Mouse (Mus musculus): ENCODE measurements at regions not wholly inside any gene's neighbourhood (a gene's known extent, or its start where the extent isn't known, plus 50 kb on each side); places are given as distances from the start of the nearest gene placed in this dataset.

DNA sequence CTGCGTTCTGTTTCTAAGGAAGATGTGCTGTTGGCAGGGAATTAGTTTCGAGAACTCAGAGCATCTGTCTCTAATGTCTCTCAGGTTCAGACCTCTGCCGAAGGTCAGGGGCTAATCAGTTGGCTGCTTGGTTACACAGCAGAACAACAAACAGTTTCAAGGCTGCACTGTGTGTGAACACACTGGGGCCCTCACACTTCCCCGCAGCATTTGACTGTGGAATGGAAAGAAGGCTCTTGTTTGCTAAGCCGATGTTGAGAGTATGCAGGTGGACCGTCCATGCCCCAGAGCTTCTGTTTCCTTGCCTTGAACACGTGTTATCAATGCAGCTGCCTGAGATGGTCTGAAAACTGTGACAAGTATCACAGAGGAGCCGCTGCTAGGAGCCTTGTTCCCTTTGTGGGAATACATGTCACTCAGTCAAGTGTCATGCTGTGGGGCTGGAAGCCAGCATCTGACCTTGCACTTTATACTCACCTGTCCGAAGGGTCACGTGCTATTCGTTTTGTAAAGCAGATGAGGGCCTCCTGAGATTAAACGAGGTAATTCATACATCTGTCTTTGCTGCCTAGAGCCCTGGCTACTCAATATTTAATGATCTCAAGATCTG lies 141.0 kb upstream of the Ankrd50 start:
- Histone ChIP-seq H3K9ac (ENCODE audit: insufficient read depth, low read depth, low read length, poor library complexity, severe bottlenecking) (no peak overlapping the region), H3K9me3 (ENCODE audit: control insufficient read depth, insufficient read depth, low read depth, low read length) (no peaks in the 10 kb centered on the region), H3K4me3 (ENCODE audit: insufficient read depth in 1 of 2, low read depth in 1 of 2, low read length in 2 of 2, poor library complexity in 1 of 2, severe bottlenecking in 1 of 2) (no peak overlapping the region), H3K27ac (ENCODE audit: insufficient read depth, low read depth, low read length, poor library complexity, severe bottlenecking) (no peak overlapping the region), H3K36me3 (ENCODE audit: control insufficient read depth, insufficient read depth, low read length, poor library complexity, severe bottlenecking) (no peaks in the 10 kb centered on the region), H3K4me1 (ENCODE audit: control insufficient read depth in 2 of 2, insufficient read depth in 2 of 2, low read length in 2 of 2, poor library complexity in 1 of 2) (no peaks in the 10 kb centered on the region)
- TF ChIP-seq MAFK (IDR thresholded peaks at IDR 0.05; ENCODE audit: insufficient read depth, low read depth, low read length) (no peak), CHD2 (IDR thresholded peaks at IDR 0.05; ENCODE audit: low read depth, low read length) (no peak), ZC3H11A (IDR thresholded peaks at IDR 0.05; ENCODE audit: borderline replicate concordance, low read depth, low read length) (no peak), ZNF384 (IDR thresholded peaks at IDR 0.05; ENCODE audit: low read depth, low read length) (no peak), HCFC1 (IDR thresholded peaks at IDR 0.05; ENCODE audit: borderline replicate concordance, insufficient read depth, low read length) (no peak)
- in situ Hi-C loops (cut with MboI; ENCODE audit: low sequenced_read_pairs in 2 of 2, unreplicated experiment in 2 of 2): no loop called here
- DNase-seq (ENCODE audit: low read depth, low spot score): no peak

DNA sequence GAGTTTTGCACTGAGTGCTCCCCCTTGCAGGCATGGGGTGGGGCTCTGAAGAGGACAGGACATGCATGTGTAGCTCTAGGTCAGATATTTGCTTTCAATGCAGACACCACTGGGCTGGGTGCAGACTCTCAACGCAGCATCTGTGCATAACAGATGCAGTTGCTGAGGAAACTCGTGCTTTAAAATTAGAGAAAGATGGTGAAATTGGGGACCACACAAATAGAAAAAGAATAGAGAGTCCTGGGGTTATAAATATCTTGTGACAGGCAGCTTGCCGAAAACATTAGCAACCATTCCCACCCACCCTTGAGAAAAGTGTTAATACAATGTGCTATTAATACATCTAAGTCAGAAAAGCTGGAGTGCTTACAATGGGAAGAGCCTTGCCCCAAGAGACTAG lies 133.3 kb upstream of the Ankrd50 start:
- DNase-seq (ENCODE audit: low read depth, low spot score): no peak
- no peak for TF ChIP-seq CHD2 (IDR thresholded peaks at IDR 0.05; ENCODE audit: low read depth, low read length)
- TF ChIP-seq ZNF384 (IDR thresholded peaks at IDR 0.05; ENCODE audit: low read depth, low read length): no peak
- no peak for TF ChIP-seq MAFK (IDR thresholded peaks at IDR 0.05; ENCODE audit: insufficient read depth, low read depth, low read length)
- H3K4me3 ChIP-seq (ENCODE audit: insufficient read depth in 1 of 2, low read depth in 1 of 2, low read length in 2 of 2, poor library complexity in 1 of 2, severe bottlenecking in 1 of 2): no peak overlapping the region
- no peaks in the 10 kb centered on the region for H3K9me3 ChIP-seq (ENCODE audit: control insufficient read depth, insufficient read depth, low read depth, low read length)
- H3K27ac ChIP-seq (ENCODE audit: insufficient read depth, low read depth, low read length, poor library complexity, severe bottlenecking): no peak overlapping the region
- H3K36me3 ChIP-seq (ENCODE audit: control insufficient read depth, insufficient read depth, low read length, poor library complexity, severe bottlenecking): no peaks in the 10 kb centered on the region
- no peak overlapping the region for H3K9ac ChIP-seq (ENCODE audit: insufficient read depth, low read depth, low read length, poor library complexity, severe bottlenecking)
- in situ Hi-C loops (cut with MboI; ENCODE audit: low sequenced_read_pairs in 2 of 2, unreplicated experiment in 2 of 2): loop anchor here (10.0 to 25.0 kb wide), 2 partner anchors 343 to 356 kb away; no protein-coding TSS in a partner anchor
- H3K4me1 ChIP-seq (ENCODE audit: control insufficient read depth in 2 of 2, insufficient read depth in 2 of 2, low read length in 2 of 2, poor library complexity in 1 of 2): no peaks in the 10 kb centered on the region

DNA sequence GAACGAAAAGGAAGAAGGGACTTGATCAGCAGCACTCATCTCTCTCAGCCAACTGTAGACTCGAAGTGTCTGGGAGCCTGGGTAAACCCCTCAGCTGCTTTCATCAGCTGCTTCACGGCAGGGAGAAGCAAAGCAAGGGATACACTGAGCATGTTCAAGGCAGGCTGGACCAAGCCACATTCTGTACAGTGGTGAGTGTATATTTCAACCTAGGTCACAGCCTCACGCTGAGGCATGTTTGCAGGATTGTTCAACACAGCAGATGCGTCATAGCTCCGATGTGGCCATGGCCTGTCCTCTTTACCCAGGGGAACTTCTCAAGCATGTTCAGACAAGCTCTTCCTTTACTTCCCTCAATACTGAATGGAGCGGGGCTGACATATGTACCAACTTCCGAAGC lies 132.6 kb upstream of the Ankrd50 start:
- H3K36me3 ChIP-seq (ENCODE audit: control insufficient read depth, insufficient read depth, low read length, poor library complexity, severe bottlenecking): no peaks in the 10 kb centered on the region
- in situ Hi-C loops (cut with MboI; ENCODE audit: low sequenced_read_pairs in 2 of 2, unreplicated experiment in 2 of 2): loop anchor here (10.0 to 25.0 kb wide), 2 partner anchors 342 to 355 kb away; no protein-coding TSS in a partner anchor

DNA sequence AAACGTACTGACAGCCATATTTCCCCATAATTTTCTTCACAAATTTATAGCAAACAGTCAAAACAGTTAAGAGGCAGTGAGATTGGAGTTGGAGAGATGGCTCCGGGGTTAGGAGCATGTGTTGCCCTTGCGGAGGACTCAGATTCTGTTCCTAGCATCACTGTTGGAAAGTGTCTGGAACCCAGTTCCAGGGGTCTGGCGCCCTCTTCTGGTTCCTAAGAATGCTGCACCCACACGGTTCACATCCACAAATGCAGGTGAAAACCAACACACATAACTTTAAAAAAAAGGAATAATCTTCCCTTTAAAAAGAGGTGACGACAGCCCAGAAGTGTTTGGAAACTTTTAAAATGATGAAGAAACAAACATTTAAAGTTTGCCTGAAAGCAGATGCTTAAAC lies 129.1 kb upstream of the Ankrd50 start:
- DNase-seq (ENCODE audit: low read depth, low spot score): peak; percentile 0
- Histone ChIP-seq H3K9ac (ENCODE audit: insufficient read depth, low read depth, low read length, poor library complexity, severe bottlenecking) (no peak overlapping the region), H3K4me3 (ENCODE audit: insufficient read depth in 1 of 2, low read depth in 1 of 2, low read length in 2 of 2, poor library complexity in 1 of 2, severe bottlenecking in 1 of 2) (no peak overlapping the region), H3K36me3 (ENCODE audit: control insufficient read depth, insufficient read depth, low read length, poor library complexity, severe bottlenecking) (no peaks in the 10 kb centered on the region), H3K9me3 (ENCODE audit: control insufficient read depth, insufficient read depth, low read depth, low read length) (no peaks in the 10 kb centered on the region), H3K27ac (ENCODE audit: insufficient read depth, low read depth, low read length, poor library complexity, severe bottlenecking) (no peak overlapping the region), H3K4me1 (ENCODE audit: control insufficient read depth in 2 of 2, insufficient read depth in 2 of 2, low read length in 2 of 2, poor library complexity in 1 of 2) (no peaks in the 10 kb centered on the region)
- in situ Hi-C loops (cut with MboI; ENCODE audit: low sequenced_read_pairs in 2 of 2, unreplicated experiment in 2 of 2): loop anchor here (10.0 to 25.0 kb wide), 2 partner anchors 339 to 351 kb away; no protein-coding TSS in a partner anchor
- TF ChIP-seq ZNF384 (IDR thresholded peaks at IDR 0.05; ENCODE audit: low read depth, low read length): no peak
- TF ChIP-seq ZC3H11A (IDR thresholded peaks at IDR 0.05; ENCODE audit: borderline replicate concordance, low read depth, low read length): no peak
- TF ChIP-seq CHD2 (IDR thresholded peaks at IDR 0.05; ENCODE audit: low read depth, low read length): no peak
- no peak for TF ChIP-seq MAFK (IDR thresholded peaks at IDR 0.05; ENCODE audit: insufficient read depth, low read depth, low read length)
- TF ChIP-seq HCFC1 (IDR thresholded peaks at IDR 0.05; ENCODE audit: borderline replicate concordance, insufficient read depth, low read length): no peak

More for the DNA sequence above, 132.6 kb upstream of the Ankrd50 start:
- no peak overlapping the region for H3K9ac ChIP-seq (ENCODE audit: insufficient read depth, low read depth, low read length, poor library complexity, severe bottlenecking)
- H3K27ac ChIP-seq (ENCODE audit: insufficient read depth, low read depth, low read length, poor library complexity, severe bottlenecking): no peak overlapping the region
- DNase-seq (ENCODE audit: low read depth, low spot score): no peak
- TF ChIP-seq HCFC1 (IDR thresholded peaks at IDR 0.05; ENCODE audit: borderline replicate concordance, insufficient read depth, low read length) (no peak), MAFK (IDR thresholded peaks at IDR 0.05; ENCODE audit: insufficient read depth, low read depth, low read length) (no peak), ZC3H11A (IDR thresholded peaks at IDR 0.05; ENCODE audit: borderline replicate concordance, low read depth, low read length) (no peak), CHD2 (IDR thresholded peaks at IDR 0.05; ENCODE audit: low read depth, low read length) (no peak), ZNF384 (IDR thresholded peaks at IDR 0.05; ENCODE audit: low read depth, low read length) (no peak)
- no peaks in the 10 kb centered on the region for H3K4me1 ChIP-seq (ENCODE audit: control insufficient read depth in 2 of 2, insufficient read depth in 2 of 2, low read length in 2 of 2, poor library complexity in 1 of 2)
- no peaks in the 10 kb centered on the region for H3K9me3 ChIP-seq (ENCODE audit: control insufficient read depth, insufficient read depth, low read depth, low read length)
- H3K4me3 ChIP-seq (ENCODE audit: insufficient read depth in 1 of 2, low read depth in 1 of 2, low read length in 2 of 2, poor library complexity in 1 of 2, severe bottlenecking in 1 of 2): no peak overlapping the region
